Mouse (Mus musculus) embryonic fibroblast, embryonic 13.5 days (primary cell): ENCODE results near the gene Nudt15.

ENCODE experiments used
- CTCF ChIP-seq: IDR thresholded peaks from 2 replicates; pipeline ENCODE4 v1.5.1; 2011; ENCODE audit warnings: mild to moderate bottlenecking, control low read depth, low read length, moderate library complexity, borderline replicate concordance; ENCODE audit not compliant: insufficient read depth
- POLR2A ChIP-seq: IDR thresholded peaks from 2 replicates; pipeline ENCODE4 v1.6.1; 2011; ENCODE audit warnings: low read depth, mild to moderate bottlenecking, control low read depth, low read length, moderate library complexity

DNA sequence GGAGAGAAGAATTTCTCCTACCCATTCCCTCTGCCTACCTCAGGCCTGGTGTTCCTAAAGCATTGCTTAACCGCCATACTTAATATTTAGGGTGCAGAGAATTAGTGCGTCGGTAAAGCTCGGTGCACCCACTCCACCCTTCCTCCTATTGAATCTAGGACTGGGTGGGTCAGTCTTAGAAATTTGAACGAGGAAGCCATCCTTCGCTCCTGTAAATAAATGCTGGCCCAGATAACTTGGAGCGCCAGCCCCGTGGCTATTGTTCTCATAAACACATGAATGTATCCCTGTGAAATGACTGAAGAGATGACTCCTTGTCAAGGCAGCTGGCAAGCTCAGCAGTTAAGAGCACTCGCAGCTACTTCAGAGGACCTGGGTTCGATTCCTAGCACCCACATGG lies 71.0 kb downstream of the Nudt15 start:
- no peak for TF ChIP-seq POLR2A
- no peak for TF ChIP-seq CTCF
